Mouse (Mus musculus): ENCODE results near the gene Zcchc3.
A peak's percentile ranks its signal among the peaks of the same experiment; 100 is the strongest.
"Not testable (repeated sequence)": the region's sequence is repeated elsewhere in the genome, so short reads cannot be mapped to it uniquely, and the experiment has no call there.

The Zcchc3 gene

GRCm38 (mm10) chr2:152414591-152415165 is at the start of gene Zcchc3:
TSS of gene Zcchc3 (minus strand) at chr2:152415027.
- peak; percentile 89 for DNase-seq

DNA sequence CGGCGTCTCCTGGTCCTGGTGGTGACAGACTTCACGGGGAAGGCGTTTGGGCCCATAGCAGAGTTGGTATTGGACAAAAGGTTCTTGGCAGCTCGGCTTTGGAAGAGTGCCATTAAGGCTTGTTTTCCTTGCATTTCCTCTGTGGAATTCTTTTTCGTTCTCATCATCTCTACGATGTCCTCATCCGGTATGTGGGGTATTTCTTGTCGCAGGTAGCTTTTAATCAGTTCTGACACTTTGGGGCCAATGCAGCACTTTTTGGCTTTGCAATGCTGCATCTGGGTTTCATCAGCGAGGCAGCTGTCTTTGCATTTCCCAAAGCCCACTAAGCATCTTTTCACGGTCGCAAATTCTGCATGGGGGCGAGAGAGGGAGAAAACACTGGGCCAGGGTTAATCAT is 44.4 kb upstream of the Zcchc3 start:
- DNase-seq: no peak

- no peak for DNase-seq
Observed at GRCm38 (mm10) chr2:152452101-152452781, 37.4 kb upstream of the Zcchc3 start.

GRCm38 (mm10) chr2:152450241-152450640 is 35.4 kb upstream of the Zcchc3 start:
- peak; percentile 68 for DNase-seq

DNA sequence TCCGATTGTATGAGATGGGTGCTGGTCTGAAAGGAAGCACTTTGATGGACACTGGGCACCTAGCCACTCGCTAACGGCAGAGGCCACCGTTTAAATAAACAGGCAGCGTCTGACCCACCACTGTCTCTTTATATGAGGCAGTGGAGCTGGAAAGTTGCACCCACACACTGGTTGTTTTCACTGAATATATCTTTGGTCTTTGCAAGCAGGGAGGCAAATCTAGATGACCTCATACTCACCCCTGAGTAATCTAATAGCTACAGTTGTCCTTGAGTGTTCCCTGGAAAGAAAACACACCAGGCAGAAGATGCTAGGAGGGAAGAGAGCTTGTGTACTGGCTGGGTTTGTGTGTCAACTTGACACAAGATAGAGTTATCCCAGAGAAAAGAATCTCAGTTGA is 32.6 kb upstream of the Zcchc3 start:
- no peak for DNase-seq

DNA sequence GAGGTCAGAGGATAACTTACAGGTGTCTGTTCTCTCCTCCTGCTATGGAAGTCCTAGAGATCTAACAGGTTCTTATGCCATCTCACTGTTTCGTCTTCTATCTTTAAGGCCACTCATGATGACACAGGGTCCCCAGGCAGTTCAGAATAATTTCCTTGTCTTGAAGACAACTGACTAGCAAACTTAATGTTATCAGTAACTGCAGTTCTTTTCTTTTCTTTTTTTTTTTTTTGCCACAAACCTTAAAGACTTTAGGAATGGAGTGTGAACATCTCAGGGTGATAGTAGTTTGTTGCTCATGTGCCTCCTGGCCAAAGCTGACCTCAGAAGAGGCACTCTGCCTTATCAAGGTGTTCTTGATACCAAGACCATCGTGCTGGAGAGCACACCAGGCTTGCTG is 31.8 kb upstream of the Zcchc3 start:
- DNase-seq: no peak

DNA sequence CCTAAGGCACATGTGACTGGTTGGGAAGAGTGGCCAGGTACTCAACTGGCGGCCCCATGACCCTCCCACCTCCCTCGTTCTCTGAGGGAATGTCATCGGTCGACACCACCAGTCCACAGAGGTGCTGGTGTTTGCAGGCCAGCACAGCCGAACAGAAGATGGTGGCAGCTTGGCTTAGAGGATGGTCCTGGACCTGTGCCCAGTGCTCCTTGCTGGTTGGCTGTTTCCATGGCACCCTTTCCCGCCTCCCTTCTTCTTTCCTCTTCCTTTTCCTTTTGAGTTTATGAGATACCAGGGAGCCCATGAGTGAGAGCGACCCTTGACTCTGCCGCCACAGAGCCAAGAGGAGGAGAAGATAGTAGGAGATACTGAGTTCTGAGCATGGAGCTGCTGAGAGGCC is 28.5 kb upstream of the Zcchc3 start:
- DNase-seq: peak; percentile 65

DNA sequence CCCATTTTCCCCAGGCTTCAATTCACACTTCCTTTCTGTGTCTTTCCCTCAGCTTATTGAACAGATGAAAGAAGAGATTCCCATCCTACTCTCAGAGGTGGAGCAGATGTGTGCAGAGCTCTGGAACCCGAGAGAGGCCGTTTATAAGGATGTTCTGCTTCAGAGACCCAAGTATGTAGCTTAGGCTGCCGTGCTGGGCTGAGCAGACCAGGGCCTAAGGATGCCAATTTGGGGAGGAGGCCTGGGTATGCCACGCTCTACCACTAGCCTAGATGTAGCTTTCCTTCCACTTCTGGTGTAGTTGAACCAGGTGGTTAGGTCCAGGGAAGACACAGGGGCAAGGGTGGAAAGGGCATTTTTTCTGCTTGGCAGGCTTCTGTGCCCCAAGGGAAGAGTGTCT is 27.5 kb upstream of the Zcchc3 start:
- no peak for DNase-seq

GRCm38 (mm10) chr2:152439833-152440232 is 25.0 kb upstream of the Zcchc3 start:
- no peak for DNase-seq

DNA sequence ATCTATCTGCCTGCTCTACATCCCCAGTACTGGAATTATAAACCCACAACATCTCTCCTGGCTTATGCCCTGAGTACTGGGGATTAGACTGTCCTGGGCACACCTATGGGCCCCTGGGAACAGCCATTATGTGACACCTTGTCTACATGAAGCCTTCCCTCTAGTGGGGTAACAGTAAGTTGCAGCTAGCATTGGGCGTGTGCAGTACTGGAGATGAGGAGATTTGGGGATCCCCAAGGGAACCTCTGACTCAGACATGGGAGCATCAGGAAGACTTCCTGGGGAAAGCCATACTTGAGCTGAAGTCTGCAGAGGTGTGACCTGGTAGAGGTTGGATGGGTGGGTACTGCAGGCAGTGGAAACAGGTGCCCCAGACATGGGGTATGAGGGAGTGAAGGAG is 24.1 kb upstream of the Zcchc3 start:
- DNase-seq: no peak

- peak; percentile 87 for DNase-seq
Observed at GRCm38 (mm10) chr2:152436983-152437860, 22.4 kb upstream of the Zcchc3 start.

DNA sequence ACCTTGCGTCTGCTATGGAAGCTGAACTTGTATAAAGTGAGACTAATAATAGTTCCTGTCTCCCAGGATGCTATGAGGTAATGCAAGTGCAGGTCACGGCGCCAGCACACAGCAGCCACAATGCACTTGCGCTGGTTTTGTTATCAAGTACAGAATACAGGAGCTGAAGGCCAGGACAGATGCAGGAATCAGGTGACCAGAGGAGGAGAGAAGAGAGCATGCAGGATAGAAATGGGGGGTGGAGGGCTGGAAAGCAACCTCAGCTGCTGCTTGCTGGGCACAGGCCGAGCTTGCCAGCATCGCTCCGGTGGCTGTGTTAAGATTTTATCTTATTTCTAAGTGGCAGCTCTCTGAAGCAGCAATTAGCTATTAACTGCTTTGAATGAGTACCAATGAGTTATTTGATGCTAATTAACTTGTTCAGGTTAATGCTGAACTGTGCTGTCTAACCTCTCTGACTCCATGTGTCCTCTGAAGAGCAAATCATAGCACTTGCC is 21.6 kb upstream of the Zcchc3 start:
- DNase-seq: no peak

- DNase-seq: not testable (repeated sequence)
Observed at GRCm38 (mm10) chr2:152428481-152428880, 13.7 kb upstream of the Zcchc3 start.

- peak; percentile 52 for DNase-seq
Observed at GRCm38 (mm10) chr2:152427493-152427892, 12.7 kb upstream of the Zcchc3 start.

GRCm38 (mm10) chr2:152415786-152416185 is 959 bp upstream of the Zcchc3 start:
- DNase-seq: no peak

DNA sequence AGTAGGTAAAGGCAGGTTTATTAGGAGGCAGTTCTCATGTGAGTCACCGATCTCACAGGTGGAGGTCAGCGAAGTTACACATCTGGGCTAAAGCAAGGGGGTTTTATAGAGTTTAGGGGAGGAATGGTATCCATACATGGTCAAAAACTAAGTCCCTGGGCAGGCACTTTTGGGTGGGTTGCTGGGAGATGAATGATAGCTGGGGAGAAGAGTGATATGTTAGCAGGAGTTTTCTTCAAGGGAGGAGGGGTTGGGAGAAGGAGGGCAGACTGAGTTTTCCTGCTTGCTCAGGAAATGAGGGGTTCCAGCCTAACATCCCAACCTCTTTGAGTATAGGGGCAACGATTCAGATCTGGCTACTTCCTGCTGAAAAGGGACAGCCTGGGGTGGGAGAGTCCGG is 460 bp upstream of the Zcchc3 start, which contains the start of gene 6820408C15Rik:
6820408C15Rik (plus strand) TSS at position 301 of the 400 bp plus-strand sequence.
- DNase-seq: no peak

DNA sequence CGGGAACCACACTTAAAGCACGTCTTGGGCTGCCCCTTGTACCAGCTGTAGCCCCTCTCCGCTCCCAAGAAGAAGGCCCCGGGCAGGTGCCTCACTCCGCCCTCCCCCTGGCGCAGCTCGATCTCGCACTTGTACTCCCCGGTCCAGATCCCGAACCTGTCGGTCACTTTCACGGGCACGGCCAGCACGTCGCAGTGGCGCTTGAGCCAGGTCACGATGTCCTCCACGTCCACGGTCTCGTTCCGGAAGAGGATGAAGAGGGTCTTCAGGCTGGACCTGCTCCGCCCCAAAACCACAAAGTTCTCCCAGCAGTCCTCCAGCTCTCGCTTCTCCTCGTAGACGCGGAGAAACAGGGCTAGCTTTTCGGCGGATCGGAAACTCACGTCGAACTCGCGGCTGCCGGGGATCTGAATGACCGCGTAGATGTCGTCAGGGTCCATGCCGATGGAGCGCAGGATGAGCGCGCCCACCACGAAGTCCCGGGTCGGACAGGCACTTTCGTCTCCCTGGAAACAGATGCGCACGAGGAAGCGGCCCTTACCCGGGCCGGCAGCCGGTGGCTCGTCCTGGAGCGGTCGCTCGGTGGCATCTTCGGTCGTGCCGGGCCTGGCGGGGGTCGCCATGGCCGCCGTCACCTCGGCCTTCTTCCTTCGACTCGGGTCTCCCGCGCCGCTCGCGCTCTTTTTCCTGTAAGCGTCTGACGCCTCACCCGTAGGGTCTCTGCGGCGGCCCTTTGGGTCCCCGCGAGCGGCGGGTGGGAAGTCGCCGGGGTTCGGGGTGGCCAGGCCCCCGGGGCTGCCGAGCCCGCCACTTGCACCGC is 852 bp downstream of the Zcchc3 start:
- DNase-seq: peak; percentile 41

- no peak for DNase-seq
Observed at GRCm38 (mm10) chr2:152413158-152413764, 1.6 kb downstream of the Zcchc3 start.

- no peak for DNase-seq
Observed at GRCm38 (mm10) chr2:152412526-152413157, 2.2 kb downstream of the Zcchc3 start.

DNA sequence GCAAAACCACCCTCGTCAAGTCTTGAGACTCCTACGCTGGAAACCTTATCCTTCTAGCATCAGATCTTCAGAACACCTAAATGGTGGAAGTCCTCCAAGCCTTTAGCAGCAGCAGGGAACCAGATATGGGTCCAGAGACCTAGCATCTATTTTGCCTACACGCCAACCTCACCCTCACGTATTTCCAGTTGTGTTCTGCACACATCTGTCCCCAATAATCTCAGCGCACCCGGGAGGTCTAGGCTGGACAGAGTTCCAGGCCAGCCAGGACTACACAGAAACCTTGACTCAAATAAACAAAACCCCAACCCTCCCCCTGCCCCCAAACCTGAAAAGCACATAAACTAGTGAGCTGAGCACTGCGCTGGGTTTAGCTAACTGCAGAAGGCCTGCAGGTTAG is 3.4 kb downstream of the Zcchc3 start:
- no peak for DNase-seq

DNA sequence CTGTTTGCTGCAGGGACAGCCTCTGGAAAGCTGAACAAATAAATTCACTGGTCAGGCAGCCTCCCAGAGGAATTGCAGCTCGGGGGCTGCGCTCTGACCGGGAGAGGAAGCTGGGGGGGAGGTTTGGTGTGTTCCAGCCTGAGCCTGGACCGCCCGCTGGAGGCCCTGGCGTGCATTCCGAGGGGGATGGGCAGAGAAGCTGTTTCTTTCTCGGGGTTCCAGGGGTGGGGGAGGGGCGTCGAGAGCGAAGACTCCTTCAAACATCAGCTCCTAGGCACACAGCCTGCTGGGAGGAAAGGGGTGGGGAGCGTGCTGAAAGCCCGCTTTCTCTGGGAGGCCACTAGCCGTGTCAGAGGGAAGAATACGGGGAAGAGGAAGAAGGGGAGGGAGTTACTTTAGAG is 3.9 kb downstream of the Zcchc3 start:
- peak; percentile 85 for DNase-seq

DNA sequence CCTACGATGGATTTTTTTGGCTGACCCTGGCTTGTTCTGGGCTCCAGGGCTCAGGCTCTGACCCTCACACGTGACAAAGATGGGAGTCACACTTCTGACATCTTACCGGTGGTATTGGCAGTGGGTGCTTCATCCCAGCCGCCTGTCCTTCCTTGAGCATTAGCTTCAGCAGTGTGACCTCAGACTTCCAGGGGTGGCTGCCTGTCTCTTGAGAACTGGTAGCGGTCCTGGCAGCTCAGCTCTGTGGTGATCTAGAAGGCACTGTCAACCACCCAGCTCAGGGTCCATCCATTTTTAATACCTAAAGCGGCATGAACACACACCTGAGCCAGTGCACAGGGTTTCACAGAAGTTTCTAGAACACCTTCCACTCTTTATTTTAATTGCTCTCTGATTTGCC is 5.0 kb downstream of the Zcchc3 start:
- DNase-seq: no peak
